In genomic region chr4:149066672-149067551, GRCm38 (mm10) we compare ENCODE assay signal across 8 mouse cellular contexts. TPM values are rescaled to one million over a fixed set of nuclear protein-coding genes. Genes with fewer than 3 reads are reported as not detected.
DNase-seq lines count a peak whose midpoint lies in the region; ATAC-seq and TF ChIP-seq lines count a peak whose summit lies in the region.

No protein-coding gene starts in this region.

- no peaks in the 10 kb centered on the region for H3K27me3 ChIP-seq in liver, postnatal 0 days (ENCODE audit: insufficient read depth, low read length)

- H3K9me3 ChIP-seq in liver, postnatal 0 days (ENCODE audit: low read length) = no peaks in the 10 kb centered on the region

- WGBS in liver, postnatal 0 days (ENCODE audit: insufficient replicate concordance) = 79% methylated on average over 22 of the region's 22 CpGs

- no peak overlapping the region for H3K4me2 ChIP-seq in liver, postnatal 0 days (ENCODE audit: low read depth, low read length)

- peak; percentile 48 for DNase-seq in gastrocnemius, adult 18-20 months (ENCODE audit: low spot score)
- DNase-seq in gastrocnemius, postnatal 10 days = no peak
- DNase-seq in urinary bladder, postnatal 14 days (ENCODE audit: low spot score) = peak; percentile 39
- no peak for DNase-seq in urinary bladder, postnatal 10 days (ENCODE audit: low spot score)
- no peak for DNase-seq in liver, postnatal 0 days
- no peak for DNase-seq in adrenal gland, postnatal 14 days
- no peak for DNase-seq in spleen, postnatal 14 days (ENCODE audit: low spot score in 2 of 2)

- TF ChIP-seq CTCF in liver, postnatal 0 days (IDR thresholded peaks at IDR 0.05; ENCODE audit: low read depth) = peak; percentile 34

- no peak overlapping the region for H3K9ac ChIP-seq in liver, postnatal 0 days (replicated peaks)

- no peaks in the 10 kb centered on the region for H3K4me1 ChIP-seq in liver, postnatal 0 days (ENCODE audit: insufficient read depth)

- peaks cover 8% of the 10 kb centered on the region for H3K36me3 ChIP-seq in liver, postnatal 0 days (replicated peaks; ENCODE audit: insufficient read depth, low read length)

- no peak overlapping the region for H3K4me3 ChIP-seq in liver, postnatal 0 days (ENCODE audit: low read depth, low read length)

- H3K27ac ChIP-seq in liver, postnatal 0 days (ENCODE audit: low read depth) = no peak overlapping the region

- ATAC-seq in liver, postnatal 0 days = no peak
- no peak for ATAC-seq in frontal cortex, adult (ENCODE audit: low TSS enrichment)

- no peak for TF ChIP-seq EP300 in liver, postnatal 0 days (IDR thresholded peaks at IDR 0.05; ENCODE audit: low read depth)

RNA-seq across cellular contexts. Expression of gene Pex14, which starts 32.8 kb away (rescaled TPM):
- total RNA-seq in gastrocnemius, adult 18-20 months (2021) = 10 to 100 TPM; 22.8 to 24.0 TPM
- 10 to 100 TPM; 23.2 to 26.5 TPM for total RNA-seq in gastrocnemius, postnatal 10 days (2021)
- 47.5 and 53.6 TPM in 2 replicates for polyA plus RNA-seq in liver, postnatal 0 days (2015; fragmentation: Nextera tagmentation; extraction: Ambion mirVana)
- 61.7 and 64.1 TPM in 2 replicates for total RNA-seq in adrenal gland, postnatal 14 days (2021)

RNA-seq across cellular contexts. Expression of gene Dffa, which starts 37.0 kb away (rescaled TPM):
- 10 to 100 TPM; 72.7 to 76.3 TPM for total RNA-seq in gastrocnemius, adult 18-20 months (2021)
- total RNA-seq in gastrocnemius, postnatal 10 days (2021) = 10 to 100 TPM; 36.3 to 39.5 TPM
- 12.5 and 13.4 TPM in 2 replicates for polyA plus RNA-seq in liver, postnatal 0 days (2015; fragmentation: Nextera tagmentation; extraction: Ambion mirVana)
- total RNA-seq in adrenal gland, postnatal 14 days (2021) = 18.4 and 25.5 TPM in 2 replicates

RNA-seq across cellular contexts. Expression of gene Cort, which starts 59.7 kb away (rescaled TPM):
- total RNA-seq in gastrocnemius, adult 18-20 months (2021) = under 1 TPM in 1 of 2 experiments, not detected in 1; 0.83 TPM
- under 1 TPM; 0.63 to 0.97 TPM for total RNA-seq in gastrocnemius, postnatal 10 days (2021)
- polyA plus RNA-seq in liver, postnatal 0 days (2015; fragmentation: Nextera tagmentation; extraction: Ambion mirVana) = not detected in 2 replicates
- total RNA-seq in adrenal gland, postnatal 14 days (2021) = 1.3 and 2.2 TPM in 2 replicates

Comparison
In these comparisons a context has a peak if more than half of its experiments do, and no peak if none do; other contexts are left out.
1. DNase-seq: peak in gastrocnemius, adult 18-20 months (single experiment) and urinary bladder, postnatal 14 days (single experiment); none in gastrocnemius, postnatal 10 days (single experiment), urinary bladder, postnatal 10 days (single experiment), liver, postnatal 0 days (single experiment), adrenal gland, postnatal 14 days (single experiment) and spleen, postnatal 14 days (0 of 2).